Mouse (Mus musculus) E14TG2a.4 (cell line): Measurements from ENCODE around the gene Map3k19.

Experiments
- CTCF ChIP-seq: conservative IDR thresholded peaks from 2 replicates; pipeline ENCODE4 v1.5.1; 2014; ENCODE audit warnings: low read length
- NANOG ChIP-seq: IDR thresholded peaks from 2 replicates; pipeline ENCODE4 v1.6.1; 2014; ENCODE audit warnings: borderline replicate concordance, low read length, mixed read lengths
- POU5F1 ChIP-seq: IDR thresholded peaks from 2 replicates; pipeline ENCODE4 v1.6.1; 2014; ENCODE audit warnings: low read length, borderline replicate concordance

DNA sequence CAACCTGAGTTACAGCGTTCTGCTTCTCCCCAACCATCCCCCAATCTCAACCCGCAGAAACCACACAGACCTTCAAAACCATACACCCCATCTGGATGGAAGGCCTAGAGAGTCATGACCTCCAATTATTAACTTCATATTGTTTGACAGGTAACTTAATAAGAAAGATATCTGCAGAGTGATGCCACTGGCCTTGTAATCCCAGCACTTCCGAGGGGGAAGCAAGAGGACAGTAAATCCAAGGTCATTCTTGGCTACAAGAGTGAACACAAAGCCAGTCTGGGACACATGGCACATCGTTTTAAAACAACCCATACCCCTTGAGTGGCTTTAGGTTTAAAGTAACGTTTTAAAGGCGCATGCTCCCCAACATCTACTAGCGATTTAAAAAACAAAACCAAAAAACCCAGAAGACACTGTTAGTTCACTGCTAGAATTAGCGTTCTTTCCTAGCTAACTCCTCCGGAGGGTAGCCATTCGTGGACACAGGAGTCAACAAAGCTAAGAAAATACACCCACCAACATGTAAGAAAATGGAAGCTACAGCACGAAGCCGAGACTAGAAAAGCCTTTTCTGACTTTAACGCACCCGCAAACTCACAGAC, 81.5 kb downstream of the Map3k19 start:
- TF ChIP-seq CTCF (no peak), POU5F1 (no peak), NANOG (no peak)
